Mouse (Mus musculus): ENCODE data around the gene Olfr1058. TPM values are rescaled to one million over a fixed set of nuclear protein-coding genes. Genes with fewer than 3 reads are reported as not detected.
"Not testable (repeated sequence)": the region's sequence is repeated elsewhere in the genome, so short reads cannot be mapped to it uniquely, and the experiment has no call there.

The Olfr1058 gene
- not detected for total RNA-seq (2021)
- long read RNA-seq, experiment 1 = 0 reads
- long read RNA-seq, experiment 2 = 0 reads

GRCm38 (mm10) chr2:86388461-86388860 is at the start of gene Olfr1058:
Olfr1058 (minus strand) TSS chr2:86388561.
- not testable (repeated sequence) for DNase-seq (ENCODE audit: low spot score in 2 of 2)

GRCm38 (mm10) chr2:86428511-86428910 is 40.1 kb upstream of the Olfr1058 start:
- not testable (repeated sequence) for DNase-seq (ENCODE audit: low spot score in 2 of 2)

GRCm38 (mm10) chr2:86426649-86427048 is 38.3 kb upstream of the Olfr1058 start, which contains the start of gene Olfr1062:
Olfr1062 (minus strand) TSS chr2:86426749.
- DNase-seq (ENCODE audit: low spot score in 2 of 2) = not testable (repeated sequence)

- DNase-seq (ENCODE audit: low spot score in 2 of 2) = no peak
These were observed 25.6 kb upstream of the Olfr1058 start, which contains the start of gene Olfr1061 for GRCm38 (mm10) chr2:86413950-86414349. Olfr1061 (minus strand) TSS chr2:86414050.

GRCm38 (mm10) chr2:86395114-86395513 is 6.8 kb upstream of the Olfr1058 start:
- no peak for DNase-seq (ENCODE audit: low spot score in 2 of 2)

- DNase-seq (ENCODE audit: low spot score in 2 of 2) = no peak
These were observed 10.1 kb downstream of the Olfr1058 start, which contains the start of gene Olfr1057 for GRCm38 (mm10) chr2:86378293-86378692. Olfr1057 (minus strand) TSS chr2:86378393.

GRCm38 (mm10) chr2:86366342-86366741 is 22.0 kb downstream of the Olfr1058 start:
- DNase-seq (ENCODE audit: low spot score in 2 of 2) = not testable (repeated sequence)

- no peak for DNase-seq (ENCODE audit: low spot score in 2 of 2)
These were observed 26.0 kb downstream of the Olfr1058 start, which contains the start of gene Olfr1056 for GRCm38 (mm10) chr2:86362369-86362768. Olfr1056 (minus strand) TSS chr2:86362469.

GRCm38 (mm10) chr2:86351751-86352150 is 36.6 kb downstream of the Olfr1058 start:
- not testable (repeated sequence) for DNase-seq (ENCODE audit: low spot score in 2 of 2)

- DNase-seq (ENCODE audit: low spot score in 2 of 2) = no peak
These were observed 38.2 kb downstream of the Olfr1058 start, which contains the start of gene Olfr1055 for GRCm38 (mm10) chr2:86350184-86350583. Olfr1055 (minus strand) TSS chr2:86350284.

GRCm38 (mm10) chr2:86335333-86335732 is 53.0 kb downstream of the Olfr1058 start, which contains the start of gene Olfr1054:
Olfr1054 (minus strand) TSS chr2:86335433.
- no peak for DNase-seq (ENCODE audit: low spot score in 2 of 2)

Other genes with a start within 250 kb of the Olfr1058 start
- gene Olfr1040, start 241.8 kb downstream of the Olfr1058 start, total RNA-seq (2021) = not detected
- gene Olfr1042, start 226.7 kb downstream of the Olfr1058 start, total RNA-seq (2021) = not detected
- gene Olfr1043, start 221.0 kb downstream of the Olfr1058 start, total RNA-seq (2021) = not detected
- gene Olfr1044, start 210.7 kb downstream of the Olfr1058 start, total RNA-seq (2021) = not detected
- gene Olfr52, start 202.9 kb downstream of the Olfr1058 start, total RNA-seq (2021) = not detected
- gene Olfr1045, start 185.6 kb downstream of the Olfr1058 start, total RNA-seq (2021) = not detected
- gene Olfr1046, start 169.2 kb downstream of the Olfr1058 start, total RNA-seq (2021) = not detected
- not detected for gene Olfr1047, start 157.2 kb downstream of the Olfr1058 start, total RNA-seq (2021)
- not detected for gene Olfr1048, start 148.3 kb downstream of the Olfr1058 start, total RNA-seq (2021)
- gene Olfr1049, start 130.2 kb downstream of the Olfr1058 start, total RNA-seq (2021) = not detected
- gene Olfr1051, start 109.5 kb downstream of the Olfr1058 start, total RNA-seq (2021) = not detected
- gene Olfr1052, start 96.1 kb downstream of the Olfr1058 start, total RNA-seq (2021) = not detected
- not detected for gene Olfr1053, start 73.3 kb downstream of the Olfr1058 start, total RNA-seq (2021)
- not detected for gene Olfr1054, start 53.1 kb downstream of the Olfr1058 start, total RNA-seq (2021)
- not detected for gene Olfr1055, start 38.3 kb downstream of the Olfr1058 start, total RNA-seq (2021)
- gene Olfr1056, start 26.1 kb downstream of the Olfr1058 start, total RNA-seq (2021) = not detected
- gene Olfr1057, start 10.2 kb downstream of the Olfr1058 start, total RNA-seq (2021) = not detected
- not detected for gene Olfr1061, start 25.5 kb upstream of the Olfr1058 start, total RNA-seq (2021)
- not detected for gene Olfr1062, start 38.2 kb upstream of the Olfr1058 start, total RNA-seq (2021)
- not detected for gene Olfr1065, start 62.0 kb upstream of the Olfr1058 start, total RNA-seq (2021)
- not detected for gene Olfr1066, start 67.7 kb upstream of the Olfr1058 start, total RNA-seq (2021)
- not detected for gene Olfr228, start 98.8 kb upstream of the Olfr1058 start, total RNA-seq (2021)
- not detected for gene Olfr1076, start 119.9 kb upstream of the Olfr1058 start, total RNA-seq (2021)
- not detected for gene Olfr1079, start 153.9 kb upstream of the Olfr1058 start, total RNA-seq (2021)
- gene Olfr1080, start 169.7 kb upstream of the Olfr1058 start, total RNA-seq (2021) = not detected
- gene Olfr1082, start 210.4 kb upstream of the Olfr1058 start, total RNA-seq (2021) = not detected